Mouse (Mus musculus) thymus, postnatal 25 days (tissue): ENCODE data around the gene Ep300.
A peak's percentile ranks its signal among the peaks of the same experiment; 100 is the strongest.
"Not testable (repeated sequence)": the region's sequence is repeated elsewhere in the genome, so short reads cannot be mapped to it uniquely, and the experiment has no call there.

Experiments
- DNase-seq: peaks from one replicate; pipeline ENCODE4 v3.0.0; 2022

Gene Ep300

GRCm38 (mm10) chr15:81598742-81599141, 13.6 kb downstream of the Ep300 start:
- not testable (repeated sequence) for DNase-seq

- DNase-seq = no peak
Measured at GRCm38 (mm10) chr15:81605241-81605640, 20.1 kb downstream of the Ep300 start.

- peak; percentile 56 for DNase-seq
Measured at GRCm38 (mm10) chr15:81606634-81607033, 21.5 kb downstream of the Ep300 start.

GRCm38 (mm10) chr15:81649516-81650455, 64.6 kb downstream of the Ep300 start:
- no peak for DNase-seq

- DNase-seq = no peak
Measured at GRCm38 (mm10) chr15:81650636-81651035, 65.5 kb downstream of the Ep300 start.

- no peak for DNase-seq
Measured at GRCm38 (mm10) chr15:81661701-81662100, 76.5 kb downstream of the Ep300 start.

- no peak for DNase-seq
Measured at GRCm38 (mm10) chr15:81663281-81663680, 78.1 kb downstream of the Ep300 start.

- peak; percentile 93 for DNase-seq
Measured at GRCm38 (mm10) chr15:81663697-81664561, 78.8 kb downstream of the Ep300 start, which contains the start of gene L3mbtl2. Gene L3mbtl2, plus strand, starts transcription at chr15:81663889.

GRCm38 (mm10) chr15:81666957-81667356, 81.8 kb downstream of the Ep300 start:
- DNase-seq = no peak

- DNase-seq = peak; percentile 43
Measured at GRCm38 (mm10) chr15:81670231-81670640, 85.1 kb downstream of the Ep300 start.

- no peak for DNase-seq
Measured at GRCm38 (mm10) chr15:81676637-81677036, 91.5 kb downstream of the Ep300 start.

- no peak for DNase-seq
Measured at GRCm38 (mm10) chr15:81680301-81680805, 95.2 kb downstream of the Ep300 start.

GRCm38 (mm10) chr15:81693366-81693966, 108.3 kb downstream of the Ep300 start:
- no peak for DNase-seq

GRCm38 (mm10) chr15:81693967-81694881, 109.1 kb downstream of the Ep300 start:
- peak; percentile 81 for DNase-seq

GRCm38 (mm10) chr15:81694891-81695290, 109.7 kb downstream of the Ep300 start:
- no peak for DNase-seq

- DNase-seq = no peak
Measured at GRCm38 (mm10) chr15:81697175-81697574, 112.0 kb downstream of the Ep300 start, which contains the start of gene Chadl. Gene Chadl, minus strand, starts transcription at chr15:81697287.

GRCm38 (mm10) chr15:81697847-81698246, 112.7 kb downstream of the Ep300 start:
- peak; percentile 34 for DNase-seq

- no peak for DNase-seq
Measured at GRCm38 (mm10) chr15:81698532-81698931, 113.4 kb downstream of the Ep300 start.

GRCm38 (mm10) chr15:81700161-81700560, 115.0 kb downstream of the Ep300 start:
- DNase-seq = no peak

- no peak for DNase-seq
Measured at GRCm38 (mm10) chr15:81700601-81701000, 115.5 kb downstream of the Ep300 start.

- DNase-seq = not testable (repeated sequence)
Measured at GRCm38 (mm10) chr15:81701350-81701749, 116.2 kb downstream of the Ep300 start.
